Mouse (Mus musculus) limb, embryonic 10.5 days (tissue): ENCODE data around the gene Eif6. TPM values are rescaled to one million over a fixed set of nuclear protein-coding genes. Genes with fewer than 3 reads are reported as not detected.

Experiments
- DNase-seq: peaks from one replicate; pipeline ENCODE4 v3.0.0-alpha.2; 2017; ENCODE audit warnings: low spot score
- H3K27ac ChIP-seq: fragments of 300-500 bp; sonication (generic); 2 replicates; pipeline ENCODE4 v1.5.1; 2016; ENCODE audit warnings: mild to moderate bottlenecking
- H3K27me3 ChIP-seq: fragments of 300-500 bp; sonication (generic); 2 replicates; pipeline ENCODE4 v1.6.1; 2016; ENCODE audit warnings: low read depth, mild to moderate bottlenecking; ENCODE audit not compliant: poor library complexity, severe bottlenecking
- H3K36me3 ChIP-seq: fragments of 300-500 bp; sonication (generic); 2 replicates; pipeline ENCODE4 v1.6.1; 2016; ENCODE audit warnings: mild to moderate bottlenecking, moderate library complexity
- H3K4me1 ChIP-seq: fragments of 300-500 bp; sonication (generic); 2 replicates; pipeline ENCODE4 v1.6.1; 2016
- H3K4me3 ChIP-seq: fragments of 300-500 bp; sonication (generic); 2 replicates; pipeline ENCODE4 v1.5.1; 2016; ENCODE audit warnings: mild to moderate bottlenecking, moderate library complexity
- H3K9me3 ChIP-seq: fragments of 300-500 bp; sonication (generic); replicated peaks from 2 replicates; pipeline ENCODE4 v1.6.1; 2016; ENCODE audit warnings: mild to moderate bottlenecking
- WGBS: fragments of 180-500 bp; shearing (Covaris S2); methylation state at CpG from one replicate; pipeline ENCODE4 v1.1.7; 2016; 5-methylcytosine and 5-hydroxymethylcytosine counted together
- polyA plus RNA-seq: library from polyadenylated mRNA; unstranded; fragments of >200 nt; fragmentation: Nextera tagmentation; extraction: Ambion mirVana; gene quantifications from 2 replicates; pipeline ENCODE4 v1.2.1, GENCODE M21; 2016

The Eif6 gene
- polyA plus RNA-seq, 1 experiment from 2014 or later: 250 TPM

- Histone ChIP-seq H3K9me3 (no peaks in the 10 kb centered on the region), H3K4me3 (no peak overlapping the region), H3K27ac (no peak overlapping the region), H3K27me3 (no peaks in the 10 kb centered on the region), H3K4me1 (peaks cover 9% of the 10 kb centered on the region; the same call in 1 of the 2 replicates), H3K36me3 (no peaks in the 10 kb centered on the region)
- no peak for DNase-seq
- WGBS: 59% methylated on average over 3 of the region's 3 CpGs
Observed at GRCm38 (mm10) chr2:155802761-155803160, 24.0 kb downstream of the Eif6 start.

DNA sequence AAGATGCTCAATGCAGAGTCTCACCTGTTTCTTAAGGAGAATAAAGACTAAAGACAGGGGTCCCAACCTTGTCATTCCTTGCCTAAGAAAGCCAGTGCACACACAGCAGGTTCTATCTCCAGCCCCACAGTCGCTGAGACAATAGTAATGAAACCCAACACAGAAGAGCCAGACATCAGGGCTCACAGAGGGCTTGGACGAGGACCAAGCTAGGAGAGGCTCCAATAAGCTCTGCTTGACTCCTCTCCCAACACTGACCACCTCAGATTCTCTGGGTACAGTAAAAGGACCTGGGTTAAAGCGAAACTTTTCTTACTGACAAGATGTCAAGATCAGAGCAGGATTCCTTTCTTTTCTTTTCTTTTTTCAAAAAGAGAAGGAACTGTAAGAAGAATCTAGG lies 28.1 kb downstream of the Eif6 start:
- H3K9me3 ChIP-seq: no peaks in the 10 kb centered on the region
- H3K36me3 ChIP-seq: no peaks in the 10 kb centered on the region
- H3K27ac ChIP-seq: no peak overlapping the region
- no peak for DNase-seq
- 66% methylated on average over 3 of the region's 3 CpGs for WGBS
- no peaks in the 10 kb centered on the region for H3K27me3 ChIP-seq
- H3K4me3 ChIP-seq: no peak overlapping the region
- H3K4me1 ChIP-seq: no peaks in the 10 kb centered on the region

GRCm38 (mm10) chr2:155794674-155795445 lies 31.9 kb downstream of the Eif6 start:
- no peak overlapping the region for H3K27ac ChIP-seq
- no peaks in the 10 kb centered on the region for H3K9me3 ChIP-seq
- H3K4me3 ChIP-seq: no peak overlapping the region
- no peak for DNase-seq
- H3K27me3 ChIP-seq: no peaks in the 10 kb centered on the region
- no peaks in the 10 kb centered on the region for H3K36me3 ChIP-seq
- WGBS: 86% methylated on average over 12 of the region's 12 CpGs
- H3K4me1 ChIP-seq: peaks cover 8% of the 10 kb centered on the region; the same call in 1 of the 2 replicates

- no peaks in the 10 kb centered on the region for H3K36me3 ChIP-seq
- 0 out of 2 replicates have a peak, but pooled peaks cover 3% of the 10 kb centered on the region for H3K27me3 ChIP-seq
- no peak overlapping the region for H3K27ac ChIP-seq
- no peak for DNase-seq
- H3K9me3 ChIP-seq: no peaks in the 10 kb centered on the region
- H3K4me3 ChIP-seq: peak overlapping the region; percentile 12; the same call in 1 of the 2 replicates
- 26% methylated on average over 12 of the region's 12 CpGs for WGBS
- H3K4me1 ChIP-seq: peaks cover 8% of the 10 kb centered on the region; the same call in 1 of the 2 replicates
Observed at GRCm38 (mm10) chr2:155792899-155793298, 33.8 kb downstream of the Eif6 start.

GRCm38 (mm10) chr2:155787949-155788931 lies 38.5 kb downstream of the Eif6 start:
- Histone ChIP-seq H3K27me3 (0 out of 2 replicates have a peak, but pooled peaks cover 3% of the 10 kb centered on the region), H3K36me3 (no peaks in the 10 kb centered on the region), H3K9me3 (no peaks in the 10 kb centered on the region), H3K27ac (no peak overlapping the region), H3K4me1 (peaks cover 5% of the 10 kb centered on the region; the same call in 1 of the 2 replicates), H3K4me3 (no peak overlapping the region)
- WGBS: 61% methylated on average over 18 of the region's 18 CpGs
- DNase-seq: no peak

- Histone ChIP-seq H3K9me3 (no peaks in the 10 kb centered on the region), H3K36me3 (no peaks in the 10 kb centered on the region), H3K27ac (no peak overlapping the region), H3K4me1 (no peaks in the 10 kb centered on the region), H3K27me3 (0 out of 2 replicates have a peak, but pooled peaks cover 3% of the 10 kb centered on the region), H3K4me3 (no peak overlapping the region)
- whole genome bisulfite sequencing: 69% methylated on average over 5 of the region's 5 CpGs
- no peak for DNase-seq
Observed at GRCm38 (mm10) chr2:155786905-155787304, 39.8 kb downstream of the Eif6 start.

DNA sequence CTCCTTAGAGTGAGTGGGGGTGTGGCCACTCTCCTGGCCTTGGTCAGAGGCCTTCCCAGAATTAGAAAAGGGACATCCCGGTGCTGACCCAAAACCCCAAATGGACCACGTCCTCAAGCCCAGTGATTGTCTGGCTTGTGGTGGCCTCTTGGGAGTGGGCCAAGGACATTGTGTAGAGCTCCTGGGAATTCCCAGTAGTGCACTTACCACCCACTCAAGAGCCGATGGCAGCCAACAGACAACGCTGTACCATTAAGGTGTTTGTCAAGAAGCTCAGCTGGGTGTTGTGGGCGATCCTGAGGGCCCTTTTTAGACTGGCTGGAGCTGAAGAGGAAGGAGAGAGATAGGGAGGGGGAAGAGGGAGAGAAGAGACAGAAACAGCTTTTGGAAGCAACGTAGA lies 42.2 kb downstream of the Eif6 start:
- no peak for DNase-seq
- WGBS: 83% methylated on average over 6 of the region's 6 CpGs
- H3K36me3 ChIP-seq: no peaks in the 10 kb centered on the region
- H3K4me3 ChIP-seq: no peak overlapping the region
- no peaks in the 10 kb centered on the region for H3K4me1 ChIP-seq
- H3K9me3 ChIP-seq: no peaks in the 10 kb centered on the region
- H3K27ac ChIP-seq: no peak overlapping the region
- H3K27me3 ChIP-seq: 0 out of 2 replicates have a peak, but pooled peaks cover under 1% of the 10 kb centered on the region

GRCm38 (mm10) chr2:155779506-155779905 lies 47.2 kb downstream of the Eif6 start:
- no peaks in the 10 kb centered on the region for H3K9me3 ChIP-seq
- no peak overlapping the region for H3K27ac ChIP-seq
- no peak for DNase-seq
- peaks cover 42% of the 10 kb centered on the region for H3K27me3 ChIP-seq
- no peaks in the 10 kb centered on the region for H3K36me3 ChIP-seq
- 83% methylated on average over 3 of the region's 3 CpGs for WGBS
- H3K4me3 ChIP-seq: no peak overlapping the region
- peaks cover 10% of the 10 kb centered on the region for H3K4me1 ChIP-seq

- Histone ChIP-seq H3K27me3 (peaks cover 46% of the 10 kb centered on the region), H3K4me3 (no peak overlapping the region), H3K36me3 (no peaks in the 10 kb centered on the region), H3K4me1 (peaks cover 10% of the 10 kb centered on the region), H3K27ac (no peak overlapping the region), H3K9me3 (no peaks in the 10 kb centered on the region)
- 49% methylated on average over 7 of the region's 7 CpGs for WGBS
- DNase-seq: no peak
Observed at GRCm38 (mm10) chr2:155779066-155779465, 47.7 kb downstream of the Eif6 start.

- H3K27me3 ChIP-seq: peaks cover 57% of the 10 kb centered on the region
- peaks cover 10% of the 10 kb centered on the region for H3K4me1 ChIP-seq
- no peaks in the 10 kb centered on the region for H3K36me3 ChIP-seq
- H3K4me3 ChIP-seq: no peak overlapping the region
- no peak overlapping the region for H3K27ac ChIP-seq
- 74% methylated on average over 6 of the region's 6 CpGs for WGBS
- no peaks in the 10 kb centered on the region for H3K9me3 ChIP-seq
- DNase-seq: no peak
Observed at GRCm38 (mm10) chr2:155778004-155778403, 48.7 kb downstream of the Eif6 start.

- Histone ChIP-seq H3K27me3 (peaks cover 61% of the 10 kb centered on the region), H3K36me3 (no peaks in the 10 kb centered on the region), H3K27ac (no peak overlapping the region), H3K4me1 (peaks cover 10% of the 10 kb centered on the region), H3K9me3 (no peaks in the 10 kb centered on the region), H3K4me3 (no peak overlapping the region)
- 93% methylated on average over 4 of the region's 4 CpGs for WGBS
- DNase-seq: no peak
Observed at GRCm38 (mm10) chr2:155777688-155777985, 49.1 kb downstream of the Eif6 start.

DNA sequence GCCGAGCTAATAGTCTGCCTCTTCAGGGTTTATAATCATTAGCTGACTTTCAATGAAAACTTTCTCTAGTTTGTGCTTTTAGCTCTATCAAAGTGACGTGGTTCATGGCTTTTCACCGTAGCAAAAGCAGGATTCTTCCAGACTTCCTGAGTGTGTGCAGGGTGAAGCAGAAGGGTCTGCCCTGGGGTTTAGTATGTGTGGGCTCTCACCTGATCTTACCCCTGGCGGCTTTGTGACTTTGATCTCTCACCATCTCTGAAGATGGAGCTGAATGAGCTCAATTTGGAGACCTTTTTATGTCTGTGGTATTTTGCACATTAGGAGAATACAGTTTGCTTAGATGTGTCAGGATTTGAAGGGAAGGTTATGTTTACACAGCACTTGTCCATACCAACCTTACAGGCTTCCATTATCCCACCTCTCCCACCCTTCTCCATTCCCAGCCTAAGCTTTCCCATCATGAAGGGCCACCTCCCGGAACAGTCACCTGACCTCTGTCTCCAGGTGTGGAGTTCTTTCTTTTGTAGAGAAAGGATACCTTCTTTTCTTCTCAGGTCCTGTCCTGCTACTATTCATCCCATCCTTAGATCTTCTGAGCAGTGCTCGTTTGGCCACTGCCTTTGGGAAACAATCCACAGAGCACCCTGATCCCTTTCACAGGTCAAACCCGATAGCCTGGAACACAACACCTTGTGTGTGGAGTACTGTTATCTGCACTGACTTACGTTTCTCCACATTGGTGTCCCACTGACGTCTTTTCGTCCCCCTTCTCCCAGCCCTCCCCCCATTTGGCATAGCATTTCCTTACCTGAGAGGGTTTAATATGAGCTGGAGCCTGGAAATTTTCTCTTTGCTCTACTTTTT lies 49.7 kb downstream of the Eif6 start:
- 73% methylated on average over 10 of the region's 10 CpGs for WGBS

More for the DNA sequence above, 49.7 kb downstream of the Eif6 start:
- no peak for DNase-seq
- Histone ChIP-seq H3K27me3 (peaks cover 67% of the 10 kb centered on the region), H3K9me3 (no peaks in the 10 kb centered on the region), H3K4me1 (peaks cover 10% of the 10 kb centered on the region), H3K4me3 (no peak overlapping the region), H3K36me3 (no peaks in the 10 kb centered on the region), H3K27ac (no peak overlapping the region)
